Mouse (Mus musculus) lung, postnatal 36 days (tissue): ENCODE results near the gene Il17rd.

Experiments used
- DNase-seq: peaks from one replicate; pipeline ENCODE4 v3.0.0; 2022; ENCODE audit warnings: mixed read lengths

Il17rd gene

DNA sequence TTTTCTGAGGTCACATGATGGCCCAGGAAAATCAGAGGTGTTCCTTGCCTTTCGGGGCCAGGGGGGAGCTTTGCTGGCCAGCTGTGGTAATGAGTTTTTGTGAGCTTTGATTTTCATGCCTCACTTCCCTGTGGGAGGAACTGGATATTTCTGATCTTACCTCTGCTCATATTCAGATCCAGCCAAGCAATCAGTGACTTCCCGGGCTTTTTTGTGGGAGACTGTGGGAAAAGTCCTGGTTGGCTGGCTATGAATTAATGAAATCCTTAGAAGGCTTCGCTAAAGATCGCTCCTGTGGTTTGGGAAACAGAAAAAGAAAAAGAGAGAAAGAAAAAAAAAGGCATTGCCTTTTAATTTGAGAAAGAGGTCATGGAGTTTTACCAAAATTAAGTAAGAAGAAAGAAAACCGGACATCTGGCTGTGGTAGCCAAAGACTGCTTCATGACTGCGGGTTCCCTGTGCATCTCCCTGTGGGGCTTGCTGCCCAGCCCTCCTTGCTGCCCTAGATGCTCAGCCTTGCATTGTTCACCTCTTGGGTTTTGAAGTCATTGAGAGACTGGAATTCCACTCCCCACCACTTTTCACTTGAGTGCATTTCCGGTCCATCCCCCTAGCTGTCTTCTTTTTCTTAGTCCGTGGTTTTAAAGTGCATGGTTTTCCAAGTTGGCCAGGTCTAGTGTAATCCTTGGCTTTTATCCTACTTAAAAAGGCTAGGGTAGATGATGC lies 9.7 kb downstream of the Il17rd start:
- DNase-seq, result no peak

DNA sequence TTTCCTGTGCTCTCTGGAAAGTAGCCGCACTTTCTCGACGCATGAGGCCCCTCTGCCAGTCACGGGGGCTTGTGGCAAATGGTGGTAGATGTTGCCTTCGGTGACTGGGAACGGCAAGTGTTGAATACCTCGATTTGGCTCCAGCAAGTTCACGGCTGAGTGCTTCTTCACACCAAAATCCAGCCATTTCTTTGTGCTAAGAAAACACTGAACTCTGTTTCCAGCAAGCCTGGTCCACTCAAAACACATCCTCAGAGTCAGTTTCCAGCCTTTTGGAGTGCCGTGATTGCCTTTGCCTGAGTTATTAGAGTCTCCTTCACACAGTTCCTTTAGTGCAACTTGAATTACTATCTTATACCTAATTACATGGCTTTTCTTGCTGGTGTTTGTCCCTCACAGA lies 11.3 kb downstream of the Il17rd start:
- DNase-seq, result no peak

DNA sequence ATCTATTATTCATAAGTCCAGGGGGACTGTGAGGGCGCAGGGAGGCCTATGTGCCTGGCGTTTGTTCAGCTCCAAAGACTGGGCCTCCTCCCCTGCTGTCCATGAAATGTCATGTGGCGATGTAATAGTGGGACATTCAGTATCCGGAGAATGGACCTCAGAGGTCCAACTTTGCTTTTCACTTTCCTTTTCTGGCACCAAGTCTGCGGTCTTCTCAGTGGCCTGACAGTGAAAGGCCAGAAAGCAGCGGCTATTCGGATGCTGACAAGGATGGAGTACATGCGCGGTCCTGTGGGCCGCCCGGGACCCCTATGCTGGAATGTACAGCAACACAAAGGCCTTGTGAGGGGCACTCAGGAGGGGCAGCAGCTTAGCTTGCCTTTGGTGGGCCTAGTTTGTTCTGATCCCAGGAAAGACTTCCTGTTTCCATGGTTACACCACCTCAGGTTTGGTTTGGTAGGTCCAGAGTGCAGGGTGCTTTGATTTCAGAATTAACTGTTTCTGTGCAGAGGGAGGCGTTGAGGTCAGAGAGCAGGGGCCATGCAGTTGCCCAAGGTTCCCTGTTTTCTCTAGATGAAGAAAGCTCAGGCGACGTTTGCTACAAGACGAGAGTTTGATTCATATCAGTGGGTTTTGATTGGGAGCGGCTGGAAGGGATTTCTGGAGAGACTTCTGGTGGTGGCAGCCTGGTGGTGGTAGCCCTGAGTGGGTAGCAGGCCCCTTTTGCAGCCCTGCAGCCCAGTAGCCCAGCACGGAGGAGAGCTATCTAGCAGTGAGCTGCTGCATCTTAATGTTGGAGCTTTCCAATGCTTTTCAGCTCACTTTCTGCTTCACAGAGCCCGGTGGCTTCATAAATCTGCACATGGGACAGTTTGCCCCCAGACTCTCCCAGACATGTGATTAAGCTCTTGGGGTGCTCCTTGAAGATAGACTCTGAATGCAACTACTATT lies 12.1 kb downstream of the Il17rd start:
- no peak for DNase-seq

DNA sequence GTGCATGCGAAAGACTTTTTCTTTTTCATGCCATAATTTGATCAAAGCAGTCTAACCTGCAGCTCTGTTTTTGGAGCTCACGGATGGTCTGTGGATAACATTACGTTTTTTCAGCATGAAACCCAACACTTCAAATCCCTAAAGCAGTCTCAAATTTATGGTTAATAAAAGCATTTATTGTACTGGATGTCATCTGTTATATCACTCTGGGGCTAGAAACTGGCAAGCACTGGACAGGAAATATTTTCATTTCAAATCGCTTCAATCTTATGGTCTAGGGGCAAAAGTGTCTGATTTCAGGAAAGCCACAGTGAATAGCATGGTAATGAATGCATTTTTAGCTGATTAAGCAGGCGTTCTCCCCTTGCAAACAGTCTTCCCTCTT lies 12.8 kb downstream of the Il17rd start:
- DNase-seq, result no peak

DNA sequence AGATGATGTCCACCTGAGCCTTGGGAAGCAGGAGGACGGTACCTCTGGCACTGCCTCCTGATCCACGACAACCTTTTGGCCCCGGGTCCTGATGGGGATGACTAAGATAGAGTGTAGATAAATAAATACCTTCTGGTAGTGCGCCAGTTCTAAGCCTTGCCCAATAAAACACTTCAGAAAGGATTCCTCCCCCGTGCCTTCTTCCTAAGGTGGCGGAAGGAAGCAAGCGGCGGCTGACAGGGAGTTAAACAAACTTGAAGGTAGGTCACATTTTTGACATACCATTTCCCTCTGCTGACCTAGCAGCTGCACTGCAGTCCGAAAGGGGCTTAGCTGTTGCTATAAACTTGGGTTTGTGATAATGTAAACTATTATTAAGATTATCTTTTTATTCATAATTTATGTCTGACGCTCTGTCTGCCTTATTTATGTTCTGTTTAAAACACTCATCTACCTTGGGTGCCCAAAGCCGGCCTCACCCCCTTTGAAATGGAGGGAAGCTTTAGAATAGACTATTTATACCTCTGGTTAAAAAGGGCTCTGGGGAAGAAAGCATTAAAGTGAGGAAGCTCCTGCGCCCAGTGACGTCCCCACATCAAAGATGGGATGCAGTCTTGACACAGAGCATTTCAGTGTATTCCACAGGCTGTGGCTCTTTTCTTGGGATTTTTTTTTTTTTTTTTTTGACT lies 19.9 kb downstream of the Il17rd start:
- DNase-seq, result peak; percentile 34

DNA sequence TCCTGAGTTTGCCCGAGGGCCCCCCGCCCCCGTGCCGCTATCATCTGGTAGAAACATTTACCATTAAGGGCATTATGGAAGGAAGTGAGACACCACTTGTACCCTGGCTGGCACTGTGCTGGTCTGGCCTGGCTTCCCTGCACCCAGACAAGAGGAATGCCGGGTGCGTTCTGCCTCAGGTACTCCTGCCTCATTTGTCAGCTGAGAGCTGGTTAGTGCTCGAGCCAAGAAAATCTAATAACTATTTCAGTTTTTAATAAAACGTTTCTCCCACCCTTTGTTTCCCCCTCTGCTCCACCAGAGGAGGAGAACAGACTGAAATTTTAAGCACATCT lies 20.4 kb downstream of the Il17rd start:
- DNase-seq, result no peak

DNA sequence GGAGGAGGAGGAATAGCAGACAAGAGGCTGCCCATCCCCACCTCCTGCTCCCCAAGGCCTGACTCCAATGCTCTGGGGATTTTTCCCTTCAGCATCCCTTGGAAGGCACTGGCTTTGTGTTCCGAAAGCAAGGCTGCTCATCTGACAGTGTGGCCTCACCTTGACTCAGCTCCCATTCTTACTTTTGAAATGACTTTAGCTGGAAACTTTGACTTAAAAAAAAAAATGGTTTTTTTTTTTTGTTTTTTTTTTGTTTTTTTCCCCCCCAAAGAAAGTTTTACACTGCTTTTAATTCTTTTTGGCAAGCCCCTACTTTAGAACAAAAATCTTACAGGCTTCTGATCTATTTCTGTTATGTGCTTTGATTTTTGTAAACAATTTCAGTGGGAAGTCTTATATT lies 24.6 kb downstream of the Il17rd start:
- no peak for DNase-seq

DNA sequence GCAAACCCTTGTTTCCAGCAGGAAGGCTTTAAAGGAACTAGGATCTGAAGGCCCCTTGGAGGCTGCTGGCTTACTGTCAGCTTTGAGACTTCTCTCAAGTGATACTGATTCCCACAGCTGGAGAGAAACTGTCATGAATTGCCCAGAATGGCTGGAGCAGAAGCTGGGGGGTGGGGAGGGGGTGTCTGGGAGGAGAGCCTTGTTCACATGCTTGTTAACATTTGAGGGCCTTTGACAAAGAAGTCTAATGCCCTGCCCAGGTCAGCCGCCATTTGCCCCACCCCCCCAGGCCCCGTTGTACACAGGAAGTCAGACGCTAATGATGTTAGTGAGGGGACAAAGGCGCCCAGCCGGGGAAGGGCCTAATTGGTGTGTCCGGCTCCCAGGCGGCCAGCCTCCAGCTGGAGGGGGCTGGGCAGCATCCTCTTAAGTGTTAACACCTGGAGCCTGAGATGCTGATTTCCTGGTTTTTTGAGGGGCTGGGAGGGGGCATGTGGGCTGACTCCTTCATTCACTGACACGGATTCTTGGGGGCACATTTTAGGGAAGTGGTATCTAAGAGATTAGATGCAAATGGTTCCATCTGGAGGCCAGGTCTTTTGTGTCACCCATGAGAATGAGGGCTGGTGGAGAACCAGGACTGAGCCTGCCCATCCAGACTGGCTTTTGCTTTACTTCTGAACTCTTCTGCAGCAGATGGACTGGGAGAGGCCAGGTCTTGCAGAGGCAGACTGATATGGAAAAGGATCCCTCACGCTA lies 27.6 kb downstream of the Il17rd start:
- DNase-seq, result peak; percentile 54

DNA sequence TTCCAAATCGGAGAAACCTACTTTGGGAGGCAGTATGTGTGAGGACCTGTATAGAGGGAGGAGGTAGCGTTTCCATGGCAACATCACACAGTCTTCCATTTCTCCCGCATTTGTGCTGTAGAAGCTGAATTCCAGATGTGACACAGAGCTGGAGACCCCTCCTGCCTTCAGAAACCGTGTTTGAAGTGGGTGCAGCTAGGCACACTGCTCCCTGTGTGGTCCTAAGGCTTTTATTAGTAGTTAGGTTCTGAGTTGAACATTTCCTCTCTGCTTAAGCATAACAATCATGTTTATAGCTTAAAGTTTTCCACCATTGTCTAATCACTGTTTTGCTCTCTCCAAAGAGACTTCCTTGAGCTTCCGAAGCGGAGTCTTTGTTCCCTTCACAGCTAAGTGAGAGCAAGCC lies 29.1 kb downstream of the Il17rd start:
- DNase-seq, result no peak

DNA sequence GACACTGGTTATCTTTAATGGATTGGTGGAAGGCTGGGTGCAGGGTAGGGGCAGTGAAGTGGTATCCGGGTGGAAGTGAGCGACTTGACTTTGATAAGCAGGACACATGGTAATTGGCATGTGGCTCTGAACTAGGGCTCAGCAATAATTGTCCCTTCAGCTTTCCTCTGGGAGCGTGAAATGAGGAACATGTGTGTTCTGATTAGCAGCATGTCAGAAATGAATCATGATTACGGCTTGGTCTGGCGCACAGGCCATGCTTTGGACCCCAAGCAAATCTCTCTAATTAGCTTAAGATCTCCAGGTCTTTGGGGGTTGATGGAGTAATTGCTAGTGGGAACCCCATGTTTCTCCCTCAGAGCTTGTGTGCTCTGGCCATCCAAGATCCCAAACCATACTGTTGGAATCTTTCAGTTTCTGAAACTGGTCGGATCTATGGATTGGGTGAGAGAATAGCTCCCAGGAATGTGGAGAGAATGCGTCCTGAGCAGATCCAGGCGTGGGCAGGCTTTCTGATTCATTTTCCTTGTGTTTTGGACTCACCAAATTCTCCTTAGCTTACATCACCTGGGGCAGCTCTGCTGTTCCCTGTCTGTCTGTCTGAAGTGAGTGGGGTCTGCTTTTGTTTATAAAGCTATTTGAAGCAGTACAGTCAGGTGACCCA lies 30.8 kb downstream of the Il17rd start:
- no peak for DNase-seq

DNA sequence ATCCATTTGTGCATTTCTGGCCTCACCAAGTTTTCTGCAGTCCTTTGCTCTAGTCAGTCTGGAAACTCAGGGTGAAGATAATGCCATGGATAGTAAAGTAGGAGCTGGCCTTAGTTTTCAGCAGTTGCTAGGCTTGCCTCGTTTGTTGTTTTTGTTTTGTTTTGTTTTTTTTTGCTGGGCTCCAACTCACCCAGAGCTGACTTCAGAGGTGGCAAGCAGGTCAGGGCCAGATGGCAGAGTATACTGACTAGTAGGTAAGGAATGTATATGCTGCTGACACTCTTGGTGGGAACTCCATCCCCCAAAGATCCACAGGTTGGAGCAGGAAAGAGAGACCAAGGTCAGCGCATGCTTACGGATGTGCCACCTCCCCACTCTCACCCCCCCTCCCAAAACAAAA lies 31.4 kb downstream of the Il17rd start:
- DNase-seq, result no peak

DNA sequence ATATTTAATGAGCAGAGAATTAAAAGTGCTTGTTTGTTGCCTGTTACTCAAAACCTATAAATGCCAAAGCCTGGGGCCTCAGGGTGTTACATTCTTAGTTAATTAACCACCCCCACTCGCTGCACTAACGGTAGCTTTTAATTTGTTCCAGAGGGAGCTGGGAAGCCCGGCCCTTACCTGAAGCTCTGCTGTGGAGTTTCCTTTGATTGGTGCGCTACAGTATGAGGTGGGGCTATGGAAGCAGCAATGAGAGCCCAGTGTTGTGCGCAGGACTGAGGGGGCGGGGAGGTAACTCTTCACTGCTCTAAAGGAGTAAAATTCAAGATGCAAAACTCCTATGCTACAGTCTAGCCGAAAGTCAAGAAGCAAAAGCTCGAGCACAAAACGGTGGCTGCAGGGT lies 32.0 kb downstream of the Il17rd start:
- DNase-seq, result no peak

DNA sequence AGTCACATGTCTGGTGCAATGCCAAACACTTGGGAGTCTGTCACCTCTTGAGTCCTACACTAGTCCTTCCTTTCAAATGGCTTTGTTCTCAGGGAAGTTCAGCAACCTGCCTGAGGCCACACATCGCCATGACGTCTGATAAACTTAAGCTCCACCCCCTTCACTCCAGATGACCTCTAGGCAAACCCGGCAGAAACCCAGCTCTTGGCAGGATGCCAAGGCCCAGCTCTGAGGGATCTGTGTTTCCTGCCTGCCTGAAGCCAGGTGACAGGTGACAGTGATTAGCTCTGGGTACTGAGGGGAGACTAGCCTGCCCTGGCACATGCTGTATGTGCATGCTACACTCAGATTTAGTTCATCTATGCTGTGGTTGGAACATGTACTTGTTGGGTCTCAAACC lies 33.2 kb downstream of the Il17rd start:
- DNase-seq, result peak; percentile 46

DNA sequence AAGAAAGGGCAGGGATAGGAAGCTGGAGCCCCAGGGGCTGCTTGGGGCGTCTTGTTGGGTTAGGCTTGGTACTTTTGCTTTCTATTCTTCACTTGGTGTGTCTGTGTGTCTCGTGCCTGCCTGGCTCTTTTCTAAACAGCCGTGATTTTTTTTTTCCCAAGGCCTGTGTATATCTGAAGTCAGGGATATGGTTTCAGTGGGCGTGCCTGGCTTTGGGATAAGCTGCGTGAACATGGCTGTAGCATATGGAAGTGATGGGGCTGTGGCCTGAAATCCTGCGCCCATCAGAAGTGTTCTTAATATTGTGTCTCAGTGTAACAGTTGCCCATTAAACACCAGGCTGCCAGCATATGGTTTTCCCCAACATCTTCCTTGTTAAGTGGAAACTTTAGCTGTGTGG lies 36.3 kb downstream of the Il17rd start:
- peak; percentile 23 for DNase-seq

DNA sequence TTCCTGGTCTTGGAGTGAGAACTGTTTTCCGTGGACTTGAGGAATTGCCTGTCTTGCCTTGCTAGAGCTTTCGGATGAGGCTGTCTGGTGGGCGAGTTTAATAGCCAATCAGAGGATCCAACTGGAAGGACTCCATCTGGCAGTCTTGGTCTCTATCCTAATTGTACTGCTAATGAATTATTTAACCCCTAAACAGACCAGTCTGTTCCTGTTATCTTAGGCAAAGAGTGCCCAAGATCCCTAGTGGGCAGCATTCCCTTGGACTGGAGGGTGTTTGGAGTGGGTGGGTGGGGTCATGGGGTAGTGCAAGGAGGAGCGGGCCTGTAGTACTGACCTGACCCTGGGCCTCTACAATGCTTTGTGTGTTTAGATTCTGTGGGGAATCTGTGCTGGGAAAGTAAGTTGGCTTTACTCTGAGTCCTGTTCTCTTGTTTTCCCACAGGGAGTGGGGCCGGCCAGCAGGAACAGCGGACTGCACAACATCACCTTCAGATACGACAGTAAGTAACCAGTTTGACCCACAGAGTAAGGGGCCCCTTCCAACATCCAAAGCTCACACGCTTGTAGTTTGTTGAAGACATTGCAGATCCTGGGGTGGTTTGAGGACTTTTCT lies 37.3 kb downstream of the Il17rd start:
- DNase-seq, result no peak

DNA sequence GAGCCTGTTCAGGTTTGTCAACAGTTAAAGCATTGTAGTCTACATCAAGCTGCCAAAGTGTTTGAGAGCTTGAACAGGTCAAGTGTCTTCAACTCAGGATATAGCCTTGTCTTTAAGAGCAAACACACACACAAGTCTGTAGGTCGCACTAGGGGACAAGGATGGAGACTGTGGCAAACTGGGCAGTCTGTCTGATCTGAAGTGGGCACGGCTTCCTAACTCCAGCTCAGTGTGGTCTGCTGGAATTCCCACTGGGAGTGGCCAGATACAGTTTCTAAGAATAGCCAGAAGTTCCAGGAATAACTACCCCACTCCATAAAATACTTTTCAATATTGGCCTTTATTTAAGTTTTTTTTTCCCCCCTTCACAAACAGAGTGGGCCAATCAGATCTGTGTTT lies 37.8 kb downstream of the Il17rd start:
- no peak for DNase-seq

DNA sequence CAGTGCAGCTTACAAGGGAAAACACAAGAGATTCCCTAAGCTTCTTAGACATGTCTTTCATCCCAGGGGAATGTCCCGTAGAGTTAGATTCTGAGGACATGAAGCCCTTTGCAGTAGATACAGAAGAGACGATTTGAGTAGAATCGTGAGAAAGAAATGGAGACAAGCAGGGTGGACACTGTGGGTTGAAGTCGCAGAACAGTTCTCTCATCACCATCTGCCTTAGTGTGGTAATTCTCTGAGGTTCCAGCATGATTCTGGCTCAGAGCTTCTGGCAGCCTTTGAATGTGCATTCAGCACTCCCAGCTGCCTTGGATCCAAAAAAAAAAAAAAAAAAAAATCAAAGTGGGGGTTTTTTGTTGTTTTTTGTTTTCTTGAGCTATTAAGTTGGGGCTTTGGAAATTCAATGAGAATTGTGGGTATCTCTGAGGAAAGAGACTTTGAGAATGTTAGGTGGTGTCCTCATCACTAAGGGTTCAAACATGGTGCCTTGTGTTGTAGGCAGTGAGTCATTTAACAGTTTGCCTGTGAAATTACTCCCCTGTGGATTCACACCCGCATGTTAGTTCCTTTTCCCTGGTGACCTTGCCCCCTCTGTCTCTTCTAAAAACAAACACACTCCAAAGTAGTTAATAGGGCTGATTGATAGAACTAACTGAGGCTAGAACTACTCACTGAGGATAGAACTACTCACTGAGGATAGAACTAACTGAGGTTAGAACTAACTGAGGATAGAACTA lies 43.0 kb downstream of the Il17rd start:
- DNase-seq, result no peak

DNA sequence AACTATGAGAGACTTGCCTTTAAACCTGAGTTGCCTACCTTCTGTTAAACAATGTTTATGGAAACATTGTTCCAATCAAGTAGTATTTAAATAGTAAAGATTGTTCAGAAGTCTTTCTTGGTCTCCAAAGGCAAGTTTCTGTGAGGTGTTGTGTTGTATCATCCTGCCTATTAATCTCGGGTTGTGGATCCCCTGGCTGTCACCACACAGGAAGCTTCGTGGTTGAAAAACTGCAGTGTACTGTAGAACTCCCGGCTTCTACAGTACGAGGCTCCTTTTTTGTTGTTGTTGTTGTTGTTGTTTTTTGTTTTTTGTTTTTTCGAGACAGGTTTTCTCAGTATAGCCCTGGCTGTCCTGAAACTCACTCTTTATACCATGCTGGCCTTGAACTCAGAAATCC lies 46.7 kb downstream of the Il17rd start:
- DNase-seq, result no peak

DNA sequence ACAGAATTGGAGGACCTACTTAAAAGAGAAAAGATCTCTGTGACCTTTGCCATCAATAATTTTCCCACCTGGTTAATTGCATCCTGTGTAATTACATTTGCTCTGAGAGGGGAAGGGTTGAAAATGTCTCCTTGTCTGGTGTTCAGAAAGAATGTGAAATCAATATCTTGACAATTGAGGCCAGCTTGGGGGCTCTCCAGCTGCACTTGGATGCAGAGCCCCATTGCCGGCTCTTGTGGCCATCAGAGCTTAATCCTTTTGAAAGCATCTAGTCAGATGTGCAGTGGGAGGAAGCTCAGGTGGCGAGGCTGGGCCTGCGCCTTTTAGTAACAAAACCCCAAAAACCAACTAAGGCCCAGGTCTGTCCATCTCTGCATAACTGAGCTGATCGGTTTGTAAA lies 47.3 kb downstream of the Il17rd start:
- DNase-seq, result no peak

DNA sequence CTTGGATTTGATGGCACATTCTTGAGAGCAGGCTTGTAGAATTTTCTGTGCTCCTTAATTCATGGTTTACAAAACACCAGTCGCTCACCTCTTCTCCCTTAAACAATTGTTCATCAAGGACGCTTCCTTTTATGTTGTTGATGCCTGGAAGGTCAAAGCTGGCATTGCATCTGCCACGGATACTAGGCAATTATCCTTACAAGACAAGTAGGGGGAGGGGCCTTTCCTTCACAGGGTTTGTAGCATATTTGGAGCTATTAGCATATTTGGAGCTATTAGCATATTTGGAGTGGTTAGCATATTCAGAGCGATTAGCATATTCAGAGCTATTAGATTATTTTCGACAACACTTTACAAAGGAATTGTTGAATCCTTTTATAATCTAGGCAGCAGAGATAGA lies 55.5 kb downstream of the Il17rd start:
- DNase-seq, result no peak

DNA sequence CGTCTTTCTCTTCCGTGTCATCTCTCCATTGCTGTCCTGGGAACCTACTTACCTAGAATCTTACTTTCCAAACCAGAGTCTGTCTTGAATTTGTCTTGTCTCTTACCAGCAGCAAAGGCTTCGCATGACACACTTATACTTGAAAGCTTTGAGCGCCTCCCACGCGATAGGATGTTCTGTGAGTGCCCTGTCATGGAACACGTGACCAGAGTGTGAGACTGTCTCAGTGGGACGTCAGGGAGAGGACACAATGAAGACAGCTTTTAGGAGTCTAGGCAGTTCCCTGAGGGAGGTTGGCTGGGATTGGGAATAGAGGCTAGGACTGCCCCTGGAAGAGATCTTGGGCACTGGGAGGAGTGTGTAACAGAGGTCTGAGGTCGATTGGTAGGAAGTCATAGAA lies 57.4 kb downstream of the Il17rd start:
- DNase-seq, result no peak
